Mouse (Mus musculus) lung, adult 2 months (tissue): ENCODE data around the gene Zfp202.

Experiments used
- CTCF ChIP-seq: fragments of 200-500 bp; IDR thresholded peaks from 2 replicates; pipeline ENCODE4 v1.5.1; 2011; ENCODE audit warnings: mild to moderate bottlenecking, low read length, control low read depth; ENCODE audit not compliant: insufficient read depth
- POLR2A ChIP-seq: fragments of 200-500 bp; IDR thresholded peaks from 2 replicates; pipeline ENCODE4 v1.6.1; 2011; ENCODE audit warnings: low read depth, mild to moderate bottlenecking, control low read depth, low read length, borderline replicate concordance; ENCODE audit errors: extremely low read depth

- TF ChIP-seq CTCF (no peak), POLR2A (no peak)
These were observed 50.1 kb downstream of the Zfp202 start for GRCm38 (mm10) chr9:40241951-40242888.
